Mouse (Mus musculus) heart, postnatal 0 days (tissue): Measurements from ENCODE around the gene C530025M09Rik.

Experiments
- CTCF ChIP-seq: IDR thresholded peaks from 2 replicates; pipeline ENCODE4 v1.5.1; 2016; ENCODE audit warnings: antibody characterized with exemption, control low read depth, low read depth
- EP300 ChIP-seq: IDR thresholded peaks from 2 replicates; pipeline ENCODE4 v1.6.1; 2016; ENCODE audit warnings: antibody characterized with exemption, low read depth

DNA sequence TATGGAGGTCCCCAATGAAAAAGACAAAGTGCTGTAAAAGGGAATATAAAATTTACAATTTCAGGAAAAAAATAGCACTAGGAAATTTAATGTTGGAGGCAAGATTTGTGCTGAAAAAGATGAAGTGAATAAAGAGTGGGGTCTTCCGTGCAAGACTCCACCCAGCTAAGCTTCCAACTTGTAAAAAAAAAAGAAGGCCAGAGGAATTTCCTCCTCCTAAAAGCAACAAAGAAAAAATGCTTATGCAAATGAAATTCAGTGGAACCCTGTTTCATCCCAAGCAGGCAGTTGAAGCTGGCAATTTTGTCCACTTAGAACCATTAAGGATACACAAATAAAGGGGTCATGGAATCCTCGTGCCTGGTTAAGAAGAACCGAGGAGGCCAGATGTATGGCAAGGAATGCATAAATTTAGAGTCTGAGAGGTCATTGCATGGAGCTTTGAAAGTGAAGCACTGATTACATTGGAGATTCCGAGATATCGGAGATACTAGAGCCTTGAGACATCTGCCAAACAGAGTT, 35.0 kb upstream of the C530025M09Rik start:
- TF ChIP-seq CTCF (no peak), EP300 (no peak)
